Mouse (Mus musculus): ENCODE data around the gene Phactr3. TPM values are rescaled to one million over a fixed set of nuclear protein-coding genes. Genes with fewer than 3 reads are reported as not detected.

Gene Phactr3
- total and polyA plus RNA-seq, 3 experiments: 0.39 to 1.3 (median 0.64) TPM

GRCm38 (mm10) chr2:178188988-178189387 lies 70.2 kb downstream of the Phactr3 start:
- Histone ChIP-seq H3K4me3 (no peak overlapping the region), H3K9ac (ENCODE audit: low read depth, low read length) (no peak overlapping the region), H3K36me3 (ENCODE audit: control insufficient read depth, insufficient read depth, low read length) (no peaks in the 10 kb centered on the region), H3K4me1 (ENCODE audit: control insufficient read depth, insufficient read depth, low read length) (no peaks in the 10 kb centered on the region), H3K79me2 (replicated peaks; ENCODE audit: control insufficient read depth, insufficient read depth, low read length) (no peaks in the 10 kb centered on the region), H3K27ac (no peak overlapping the region), H3K27me3 (ENCODE audit: control insufficient read depth, insufficient read depth, low read length) (no peaks in the 10 kb centered on the region)
- no peak for TF ChIP-seq CTCF (IDR thresholded peaks at IDR 0.05)
- no peak for TF ChIP-seq POLR2A (IDR thresholded peaks at IDR 0.05; ENCODE audit: insufficient read depth, low read depth, low read length)
- TF ChIP-seq EP300 (IDR thresholded peaks at IDR 0.05; ENCODE audit: insufficient read depth, low read depth, low read length): no peak
- no peak for DNase-seq
- intact Hi-C loops (cut with DNase I): no loop called here
- WGBS: 76% methylated on average over 2 of the region's 2 CpGs

- no peak for TF ChIP-seq POLR2A (IDR thresholded peaks at IDR 0.05; ENCODE audit: insufficient read depth, low read depth, low read length)
- Histone ChIP-seq H3K27me3 (ENCODE audit: control insufficient read depth, insufficient read depth, low read length) (no peaks in the 10 kb centered on the region), H3K36me3 (ENCODE audit: control insufficient read depth, insufficient read depth, low read length) (no peaks in the 10 kb centered on the region), H3K4me1 (ENCODE audit: control insufficient read depth, insufficient read depth, low read length) (no peaks in the 10 kb centered on the region), H3K9ac (ENCODE audit: low read depth, low read length) (no peak overlapping the region), H3K4me3 (no peak overlapping the region), H3K27ac (no peak overlapping the region), H3K79me2 (replicated peaks; ENCODE audit: control insufficient read depth, insufficient read depth, low read length) (no peaks in the 10 kb centered on the region)
- 61% methylated on average over 9 of the region's 9 CpGs for WGBS
- DNase-seq: no peak
- intact Hi-C loops (cut with DNase I): no loop called here
Observed at GRCm38 (mm10) chr2:178192881-178193280, 74.1 kb downstream of the Phactr3 start.

GRCm38 (mm10) chr2:178193445-178193844 lies 74.7 kb downstream of the Phactr3 start:
- no peak overlapping the region for H3K27ac ChIP-seq
- H3K4me1 ChIP-seq (ENCODE audit: control insufficient read depth, insufficient read depth, low read length): no peaks in the 10 kb centered on the region
- no peak for DNase-seq
- intact Hi-C loops (cut with DNase I): no loop called here
- no peaks in the 10 kb centered on the region for H3K79me2 ChIP-seq (replicated peaks; ENCODE audit: control insufficient read depth, insufficient read depth, low read length)
- TF ChIP-seq EP300 (IDR thresholded peaks at IDR 0.05; ENCODE audit: insufficient read depth, low read depth, low read length): no peak
- TF ChIP-seq CTCF (IDR thresholded peaks at IDR 0.05): no peak
- no peak for TF ChIP-seq POLR2A (IDR thresholded peaks at IDR 0.05; ENCODE audit: insufficient read depth, low read depth, low read length)
- no peaks in the 10 kb centered on the region for H3K36me3 ChIP-seq (ENCODE audit: control insufficient read depth, insufficient read depth, low read length)
- no peak overlapping the region for H3K4me3 ChIP-seq
- WGBS: 59% methylated on average over 2 of the region's 2 CpGs
- H3K27me3 ChIP-seq (ENCODE audit: control insufficient read depth, insufficient read depth, low read length): no peaks in the 10 kb centered on the region
- no peak overlapping the region for H3K9ac ChIP-seq (ENCODE audit: low read depth, low read length)

- no peak for TF ChIP-seq POLR2A (IDR thresholded peaks at IDR 0.05; ENCODE audit: insufficient read depth, low read depth, low read length)
- no peak for TF ChIP-seq CTCF (IDR thresholded peaks at IDR 0.05)
- TF ChIP-seq EP300 (IDR thresholded peaks at IDR 0.05; ENCODE audit: insufficient read depth, low read depth, low read length): no peak
- Histone ChIP-seq H3K79me2 (replicated peaks; ENCODE audit: control insufficient read depth, insufficient read depth, low read length) (no peaks in the 10 kb centered on the region), H3K4me3 (no peak overlapping the region), H3K36me3 (ENCODE audit: control insufficient read depth, insufficient read depth, low read length) (no peaks in the 10 kb centered on the region), H3K27me3 (ENCODE audit: control insufficient read depth, insufficient read depth, low read length) (no peaks in the 10 kb centered on the region), H3K4me1 (ENCODE audit: control insufficient read depth, insufficient read depth, low read length) (no peaks in the 10 kb centered on the region), H3K27ac (peak overlapping the region; percentile 63), H3K9ac (ENCODE audit: low read depth, low read length) (no peak overlapping the region)
- DNase-seq: peak in 1 of 2 experiments; percentile 40
- WGBS: 36% methylated on average over 5 of the region's 5 CpGs
- intact Hi-C loops (cut with DNase I): no loop called here
Observed at GRCm38 (mm10) chr2:178194908-178195307, 76.1 kb downstream of the Phactr3 start.

- H3K4me3 ChIP-seq: no peak overlapping the region
- no peaks in the 10 kb centered on the region for H3K4me1 ChIP-seq (ENCODE audit: control insufficient read depth, insufficient read depth, low read length)
- no peak for TF ChIP-seq CTCF (IDR thresholded peaks at IDR 0.05)
- no peak for TF ChIP-seq POLR2A (IDR thresholded peaks at IDR 0.05; ENCODE audit: insufficient read depth, low read depth, low read length)
- TF ChIP-seq EP300 (IDR thresholded peaks at IDR 0.05; ENCODE audit: insufficient read depth, low read depth, low read length): no peak
- intact Hi-C loops (cut with DNase I): no loop called here
- H3K27ac ChIP-seq: no peak overlapping the region
- H3K36me3 ChIP-seq (ENCODE audit: control insufficient read depth, insufficient read depth, low read length): no peaks in the 10 kb centered on the region
- no peak for DNase-seq
- no peaks in the 10 kb centered on the region for H3K79me2 ChIP-seq (replicated peaks; ENCODE audit: control insufficient read depth, insufficient read depth, low read length)
- 77% methylated on average over 6 of the region's 6 CpGs for WGBS
- no peak overlapping the region for H3K9ac ChIP-seq (ENCODE audit: low read depth, low read length)
- H3K27me3 ChIP-seq (ENCODE audit: control insufficient read depth, insufficient read depth, low read length): no peaks in the 10 kb centered on the region
Observed at GRCm38 (mm10) chr2:178196038-178196437, 77.3 kb downstream of the Phactr3 start.

GRCm38 (mm10) chr2:178197542-178197941 lies 78.8 kb downstream of the Phactr3 start:
- no peak for TF ChIP-seq CTCF (IDR thresholded peaks at IDR 0.05)
- Histone ChIP-seq H3K27ac (no peak overlapping the region), H3K4me1 (ENCODE audit: control insufficient read depth, insufficient read depth, low read length) (no peaks in the 10 kb centered on the region), H3K36me3 (ENCODE audit: control insufficient read depth, insufficient read depth, low read length) (no peaks in the 10 kb centered on the region), H3K27me3 (ENCODE audit: control insufficient read depth, insufficient read depth, low read length) (no peaks in the 10 kb centered on the region), H3K9ac (ENCODE audit: low read depth, low read length) (no peak overlapping the region), H3K4me3 (no peak overlapping the region), H3K79me2 (replicated peaks; ENCODE audit: control insufficient read depth, insufficient read depth, low read length) (no peaks in the 10 kb centered on the region)
- intact Hi-C loops (cut with DNase I): no loop called here
- no peak for DNase-seq
- 59% methylated on average over 1 of the region's 1 CpGs for WGBS

Data from heart, adult 2 months (tissue).